Mouse (Mus musculus) midbrain, postnatal 0 days (tissue): ENCODE results near the gene Slc30a2. TPM values are rescaled to one million over a fixed set of nuclear protein-coding genes. Genes with fewer than 3 reads are reported as not detected.

Experiments used
- ATAC-seq: fragments of 200-750 bp; cut with Nextera tagmentation; 2 replicates; pipeline ENCODE4 v1.8.0; 2017; ENCODE audit warnings: moderate number of reproducible peaks, mild to moderate bottlenecking, moderate TSS enrichment, moderate library complexity; ENCODE audit not compliant: low FRiP score
- DNase-seq: peaks from one replicate; pipeline ENCODE4 v3.0.0-alpha.2; 2015; ENCODE audit warnings: low spot score
- H3K27ac ChIP-seq: fragments of 300-500 bp; sonication (generic); 2 replicates; pipeline ENCODE4 v1.5.1; 2014; ENCODE audit warnings: low read depth, mild to moderate bottlenecking, low read length, mixed read lengths
- H3K27me3 ChIP-seq: fragments of 300-500 bp; sonication (generic); 2 replicates; pipeline ENCODE4 v1.6.1; 2014; ENCODE audit warnings: low read length, control low read depth, mixed read lengths; ENCODE audit not compliant: insufficient read depth
- H3K36me3 ChIP-seq: fragments of 300-500 bp; sonication (generic); 2 replicates; pipeline ENCODE4 v1.6.1; 2014; ENCODE audit warnings: low read length, control low read depth, mixed read lengths; ENCODE audit not compliant: insufficient read depth
- H3K4me1 ChIP-seq: fragments of 300-500 bp; sonication (generic); 2 replicates; pipeline ENCODE4 v1.6.1; 2014; ENCODE audit warnings: mild to moderate bottlenecking, control low read depth, antibody characterized with exemption, low read length, mixed read lengths; ENCODE audit not compliant: insufficient read depth
- H3K4me2 ChIP-seq: fragments of 300-500 bp; sonication (generic); 2 replicates; pipeline ENCODE4 v1.6.1; 2014; ENCODE audit warnings: low read depth, mild to moderate bottlenecking, low read length, mixed read lengths; ENCODE audit not compliant: poor library complexity, severe bottlenecking
- H3K4me3 ChIP-seq: fragments of 300-500 bp; sonication (generic); 2 replicates; pipeline ENCODE4 v1.5.1; 2014; ENCODE audit warnings: low read depth, mild to moderate bottlenecking, low read length, moderate library complexity
- H3K9ac ChIP-seq: fragments of 300-500 bp; sonication (generic); replicated peaks from 2 replicates; pipeline ENCODE4 v1.6.1; 2014; ENCODE audit warnings: mild to moderate bottlenecking, low read length, moderate library complexity, mixed read lengths; ENCODE audit not compliant: poor library complexity, severe bottlenecking
- H3K9me3 ChIP-seq: fragments of 300-500 bp; sonication (generic); 2 replicates; pipeline ENCODE4 v1.6.1; 2016; ENCODE audit warnings: low read length, control low read depth
- CTCF ChIP-seq: IDR thresholded peaks from 2 replicates; pipeline ENCODE4 v1.5.1; 2016; ENCODE audit warnings: antibody characterized with exemption, mild to moderate bottlenecking
- WGBS: fragments of 180-500 bp; shearing (Covaris S2); extraction: QIAGEN DNeasy Blood & Tissue Kit; methylation state at CpG from one replicate; pipeline ENCODE4 v1.1.7; 2014; 5-methylcytosine and 5-hydroxymethylcytosine counted together
- polyA plus RNA-seq: library from polyadenylated mRNA; unstranded; fragments of >200 nt; fragmentation: Nextera tagmentation; extraction: Ambion mirVana; gene quantifications from 2 replicates; pipeline ENCODE4 v1.2.1, GENCODE M21; 2015
- total RNA-seq: library from RNA; depleted of rRNA; stranded (reverse); fragments of >200 nt; gene quantifications from 2 replicates; pipeline ENCODE4 v1.2.3, GENCODE M21; 2014

Slc30a2 gene
- total and polyA plus RNA-seq, 2 experiments from 2014 or later = 0.17 TPM; not detected in 1

- H3K9me3 ChIP-seq = no peaks in the 10 kb centered on the region
- no peak overlapping the region for H3K27ac ChIP-seq
- no peaks in the 10 kb centered on the region for H3K36me3 ChIP-seq
- ATAC-seq (no peak), DNase-seq (no peak)
- H3K4me3 ChIP-seq = no peak overlapping the region
- WGBS = 90% methylated on average over 7 of the region's 7 CpGs
- TF ChIP-seq CTCF = no peak
- no peak overlapping the region for H3K4me2 ChIP-seq
- H3K4me1 ChIP-seq = no peaks in the 10 kb centered on the region; the same call in 1 of the 2 replicates
- no peak overlapping the region for H3K9ac ChIP-seq
- H3K27me3 ChIP-seq = no peaks in the 10 kb centered on the region
These were observed 32.9 kb upstream of the Slc30a2 start for GRCm38 (mm10) chr4:134310106-134310505.

GRCm38 (mm10) chr4:134310656-134311055 is 32.3 kb upstream of the Slc30a2 start:
- Histone ChIP-seq H3K9me3 (no peaks in the 10 kb centered on the region), H3K4me2 (no peak overlapping the region), H3K27ac (no peak overlapping the region), H3K36me3 (no peaks in the 10 kb centered on the region), H3K9ac (no peak overlapping the region), H3K4me1 (no peaks in the 10 kb centered on the region; the same call in 1 of the 2 replicates), H3K4me3 (no peak overlapping the region), H3K27me3 (no peaks in the 10 kb centered on the region)
- ATAC-seq (no peak), DNase-seq (no peak)
- TF ChIP-seq CTCF = no peak
- 88% methylated on average over 9 of the region's 9 CpGs for WGBS

GRCm38 (mm10) chr4:134311784-134312183 is 31.2 kb upstream of the Slc30a2 start:
- Histone ChIP-seq H3K4me1 (no peaks in the 10 kb centered on the region; the same call in 1 of the 2 replicates), H3K4me2 (no peak overlapping the region), H3K4me3 (no peak overlapping the region), H3K9me3 (no peaks in the 10 kb centered on the region), H3K27me3 (no peaks in the 10 kb centered on the region), H3K27ac (no peak overlapping the region), H3K9ac (no peak overlapping the region), H3K36me3 (no peaks in the 10 kb centered on the region)
- DNase-seq = no peak
- TF ChIP-seq CTCF = no peak
- ATAC-seq = no peak
- 83% methylated on average over 9 of the region's 9 CpGs for WGBS

GRCm38 (mm10) chr4:134312341-134312740 is 30.6 kb upstream of the Slc30a2 start:
- no peak for TF ChIP-seq CTCF
- DNase-seq (no peak), ATAC-seq (no peak)
- H3K36me3 ChIP-seq = no peaks in the 10 kb centered on the region
- no peaks in the 10 kb centered on the region; the same call in 1 of the 2 replicates for H3K4me1 ChIP-seq
- no peaks in the 10 kb centered on the region for H3K9me3 ChIP-seq
- no peak overlapping the region for H3K27ac ChIP-seq
- H3K27me3 ChIP-seq = no peaks in the 10 kb centered on the region
- H3K4me2 ChIP-seq = no peak overlapping the region
- no peak overlapping the region for H3K9ac ChIP-seq
- no peak overlapping the region for H3K4me3 ChIP-seq
- 100% methylated on average over 5 of the region's 5 CpGs for WGBS

- 97% methylated on average over 6 of the region's 6 CpGs for WGBS
- H3K36me3 ChIP-seq = no peaks in the 10 kb centered on the region
- no peaks in the 10 kb centered on the region for H3K4me1 ChIP-seq
- no peaks in the 10 kb centered on the region for H3K27me3 ChIP-seq
- H3K4me3 ChIP-seq = no peak overlapping the region
- no peak for ATAC-seq
- H3K9ac ChIP-seq = no peak overlapping the region
- TF ChIP-seq CTCF = peak; percentile 45
- H3K4me2 ChIP-seq = no peak overlapping the region
- DNase-seq = no peak
- no peaks in the 10 kb centered on the region for H3K9me3 ChIP-seq
- no peak overlapping the region for H3K27ac ChIP-seq
These were observed 30.1 kb upstream of the Slc30a2 start for GRCm38 (mm10) chr4:134312901-134313300.

- 76% methylated on average over 4 of the region's 4 CpGs for WGBS
- Histone ChIP-seq H3K9ac (no peak overlapping the region), H3K4me3 (no peak overlapping the region), H3K36me3 (no peaks in the 10 kb centered on the region), H3K27ac (no peak overlapping the region), H3K27me3 (no peaks in the 10 kb centered on the region), H3K4me2 (no peak overlapping the region), H3K4me1 (no peaks in the 10 kb centered on the region), H3K9me3 (no peaks in the 10 kb centered on the region)
- DNase-seq (peak; percentile 14), ATAC-seq (no peak)
- no peak for TF ChIP-seq CTCF
These were observed 28.8 kb upstream of the Slc30a2 start for GRCm38 (mm10) chr4:134314081-134314655.
